In genomic region chr17:56626260-56626659, GRCm38 (mm10) we compare ENCODE assay signal across 8 mouse cellular contexts. TPM values are rescaled to one million over a fixed set of nuclear protein-coding genes. Genes with fewer than 3 reads are reported as not detected.
A peak's percentile ranks its signal among the peaks of the same experiment; 100 is the strongest.
DNase-seq lines count a peak whose midpoint lies in the region; ATAC-seq lines count a peak whose summit lies in the region.

No protein-coding gene starts in this region.

- peak overlapping the region; percentile 11; the same call in 1 of the 2 replicates for H3K27ac ChIP-seq in kidney, embryonic 16.5 days (ENCODE audit: low read length)
- peak overlapping the region; percentile 76 for H3K27ac ChIP-seq in hindbrain, embryonic 13.5 days
- peak overlapping the region; percentile 78 for H3K27ac ChIP-seq in midbrain, embryonic 14.5 days (replicated peaks; ENCODE audit: low read depth, low read length)

- ATAC-seq in kidney, embryonic 16.5 days (ENCODE audit: low FRiP score, low TSS enrichment) = no peak
- peak; percentile 6 for ATAC-seq in activated CD4-positive, CD25-positive, alpha-beta regulatory T cell, adult 4 months
- ATAC-seq in hindbrain, embryonic 13.5 days (ENCODE audit: low FRiP score) = no peak; the same call in 1 of the 2 replicates
- no peak; the same call in 1 of the 2 replicates for ATAC-seq in midbrain, embryonic 14.5 days (ENCODE audit: low FRiP score, low TSS enrichment)

- H3K27me3 ChIP-seq in kidney, embryonic 16.5 days (ENCODE audit: insufficient read depth, low read length) = no peaks in the 10 kb centered on the region
- H3K27me3 ChIP-seq in hindbrain, embryonic 13.5 days = peaks cover 4% of the 10 kb centered on the region; the same call in 1 of the 2 replicates
- no peaks in the 10 kb centered on the region for H3K27me3 ChIP-seq in midbrain, embryonic 14.5 days (ENCODE audit: control insufficient read depth, insufficient read depth, low read length)

- peak overlapping the region; percentile 94 for H3K4me2 ChIP-seq in kidney, embryonic 16.5 days (replicated peaks; ENCODE audit: low read depth, low read length)
- peak overlapping the region; percentile 97 for H3K4me2 ChIP-seq in hindbrain, embryonic 13.5 days
- peak overlapping the region; percentile 91 for H3K4me2 ChIP-seq in midbrain, embryonic 14.5 days (ENCODE audit: low read length)

- under 1% methylated on average over 32 of the region's 32 CpGs for WGBS in kidney, embryonic 16.5 days
- under 1% methylated on average over 32 of the region's 32 CpGs for WGBS in hindbrain, embryonic 13.5 days
- 1% methylated on average over 32 of the region's 32 CpGs for WGBS in midbrain, embryonic 14.5 days

- H3K4me1 ChIP-seq in kidney, embryonic 16.5 days (ENCODE audit: insufficient read depth, low read length) = peaks cover 22% of the 10 kb centered on the region
- H3K4me1 ChIP-seq in hindbrain, embryonic 13.5 days (replicated peaks) = peaks cover 32% of the 10 kb centered on the region
- peaks cover 20% of the 10 kb centered on the region for H3K4me1 ChIP-seq in midbrain, embryonic 14.5 days (ENCODE audit: control insufficient read depth, insufficient read depth, low read length)

- H3K9me3 ChIP-seq in kidney, embryonic 16.5 days (ENCODE audit: low read length) = no peaks in the 10 kb centered on the region
- no peaks in the 10 kb centered on the region for H3K9me3 ChIP-seq in hindbrain, embryonic 13.5 days
- no peaks in the 10 kb centered on the region for H3K9me3 ChIP-seq in midbrain, embryonic 14.5 days (ENCODE audit: control insufficient read depth, low read length)

- H3K9ac ChIP-seq in kidney, embryonic 16.5 days (replicated peaks; ENCODE audit: low read length) = peak overlapping the region; percentile 83
- peak overlapping the region; percentile 88 for H3K9ac ChIP-seq in hindbrain, embryonic 13.5 days
- peak overlapping the region; percentile 77 for H3K9ac ChIP-seq in midbrain, embryonic 14.5 days (replicated peaks; ENCODE audit: low read length)

- DNase-seq in kidney, postnatal 36 days = no peak
- DNase-seq in midbrain, embryonic 14.5 days = no peak
- DNase-seq in layer of hippocampus, adult 8-10 months (ENCODE audit: low spot score in 2 of 2) = no peak
- no peak for DNase-seq in left cerebral cortex, adult 11 months (ENCODE audit: low spot score)
- DNase-seq in cerebellum, adult 11-12 months = no peak

- H3K36me3 ChIP-seq in kidney, embryonic 16.5 days (ENCODE audit: insufficient read depth, low read length) = peaks cover 7% of the 10 kb centered on the region
- H3K36me3 ChIP-seq in hindbrain, embryonic 13.5 days = peaks cover 34% of the 10 kb centered on the region
- peaks cover 20% of the 10 kb centered on the region for H3K36me3 ChIP-seq in midbrain, embryonic 14.5 days (ENCODE audit: control insufficient read depth, insufficient read depth, low read length)

- H3K4me3 ChIP-seq in kidney, embryonic 16.5 days (ENCODE audit: low read length) = peak overlapping the region; percentile 84
- H3K4me3 ChIP-seq in hindbrain, embryonic 13.5 days = peak overlapping the region; percentile 93
- H3K4me3 ChIP-seq in midbrain, embryonic 14.5 days (replicated peaks; ENCODE audit: low read depth, low read length) = peak overlapping the region; percentile 93

RNA-seq across cellular contexts. Expression of gene Lonp1, which starts 0.4 kb away (rescaled TPM):
- 66.1 and 66.4 TPM in 2 replicates for polyA plus RNA-seq in kidney, embryonic 16.5 days (2015; fragmentation: Nextera tagmentation; extraction: Ambion mirVana)
- 1 to 10 TPM; 7.0 to 8.0 TPM for polyA plus RNA-seq in activated CD4-positive, CD25-positive, alpha-beta regulatory T cell, adult 4 months (2017; shearing (Covaris generic))
- polyA plus RNA-seq in hindbrain, embryonic 13.5 days (2015; fragmentation: Nextera tagmentation; extraction: Ambion mirVana) = 40.6 and 40.8 TPM in 2 replicates
- polyA plus RNA-seq in midbrain, embryonic 14.5 days (2014; fragmentation: Nextera tagmentation; extraction: Ambion mirVana) = 44.5 and 46.1 TPM in 2 replicates
- 10 to 100 TPM; 56.0 to 64.2 (median 59.3) TPM for total RNA-seq in layer of hippocampus, adult 8-10 months (2022)

RNA-seq across cellular contexts. Expression of gene Catsperd, which starts 1.7 kb away (rescaled TPM):
- polyA plus RNA-seq in kidney, embryonic 16.5 days (2015; fragmentation: Nextera tagmentation; extraction: Ambion mirVana) = 1.1 and 1.3 TPM in 2 replicates
- polyA plus RNA-seq in activated CD4-positive, CD25-positive, alpha-beta regulatory T cell, adult 4 months (2017; shearing (Covaris generic)) = 1 to 10 TPM in 1 of 2 experiments, under 1 TPM in 1; 0.87 to 1.0 TPM
- polyA plus RNA-seq in hindbrain, embryonic 13.5 days (2015; fragmentation: Nextera tagmentation; extraction: Ambion mirVana) = 2.1 and 2.4 TPM in 2 replicates
- polyA plus RNA-seq in midbrain, embryonic 14.5 days (2014; fragmentation: Nextera tagmentation; extraction: Ambion mirVana) = 1.6 TPM in 2 replicates
- 1 to 10 TPM in 2 of 4 experiments, under 1 TPM in 2; 0.48 to 1.8 (median 1.2) TPM for total RNA-seq in layer of hippocampus, adult 8-10 months (2022)

RNA-seq across cellular contexts. Expression of gene Rpl36, which starts 13.0 kb away (rescaled TPM):
- 1,616 and 1,628 TPM in 2 replicates for polyA plus RNA-seq in kidney, embryonic 16.5 days (2015; fragmentation: Nextera tagmentation; extraction: Ambion mirVana)
- polyA plus RNA-seq in activated CD4-positive, CD25-positive, alpha-beta regulatory T cell, adult 4 months (2017; shearing (Covaris generic)) = 1,000 to 10,000 TPM; 4,432 to 4,869 TPM
- polyA plus RNA-seq in hindbrain, embryonic 13.5 days (2015; fragmentation: Nextera tagmentation; extraction: Ambion mirVana) = 1,179 and 1,235 TPM in 2 replicates
- polyA plus RNA-seq in midbrain, embryonic 14.5 days (2014; fragmentation: Nextera tagmentation; extraction: Ambion mirVana) = 1,168 and 1,300 TPM in 2 replicates
- total RNA-seq in layer of hippocampus, adult 8-10 months (2022) = 100 to 1,000 TPM; 286 to 457 (median 374) TPM

RNA-seq across cellular contexts. Expression of gene 2410015M20Rik, which starts 16.7 kb away (rescaled TPM):
- 242 and 284 TPM in 2 replicates for polyA plus RNA-seq in kidney, embryonic 16.5 days (2015; fragmentation: Nextera tagmentation; extraction: Ambion mirVana)
- polyA plus RNA-seq in activated CD4-positive, CD25-positive, alpha-beta regulatory T cell, adult 4 months (2017; shearing (Covaris generic)) = 100 to 1,000 TPM; 272 to 317 TPM
- polyA plus RNA-seq in hindbrain, embryonic 13.5 days (2015; fragmentation: Nextera tagmentation; extraction: Ambion mirVana) = 204 and 212 TPM in 2 replicates
- 192 and 195 TPM in 2 replicates for polyA plus RNA-seq in midbrain, embryonic 14.5 days (2014; fragmentation: Nextera tagmentation; extraction: Ambion mirVana)
- 100 to 1,000 TPM; 138 to 161 (median 146) TPM for total RNA-seq in layer of hippocampus, adult 8-10 months (2022)

RNA-seq across cellular contexts. Expression of gene Safb, which starts 41.6 kb away (rescaled TPM):
- 123 and 133 TPM in 2 replicates for polyA plus RNA-seq in kidney, embryonic 16.5 days (2015; fragmentation: Nextera tagmentation; extraction: Ambion mirVana)
- 10 to 100 TPM; 34.0 to 45.4 TPM for polyA plus RNA-seq in activated CD4-positive, CD25-positive, alpha-beta regulatory T cell, adult 4 months (2017; shearing (Covaris generic))
- polyA plus RNA-seq in hindbrain, embryonic 13.5 days (2015; fragmentation: Nextera tagmentation; extraction: Ambion mirVana) = 105 and 113 TPM in 2 replicates
- polyA plus RNA-seq in midbrain, embryonic 14.5 days (2014; fragmentation: Nextera tagmentation; extraction: Ambion mirVana) = 79.2 and 89.6 TPM in 2 replicates
- 100 to 1,000 TPM; 149 to 168 (median 159) TPM for total RNA-seq in layer of hippocampus, adult 8-10 months (2022)

Comparison
In these comparisons a context has a peak if more than half of its experiments do, and no peak if none do; other contexts are left out.
1. H3K27ac ChIP-seq: peak in every context shown above with its lines; median percentile 78 in midbrain, embryonic 14.5 days; 76 in hindbrain, embryonic 13.5 days; 11 in kidney, embryonic 16.5 days.